Mouse (Mus musculus): ENCODE results near the gene 4930469K13Rik. TPM values are rescaled to one million over a fixed set of nuclear protein-coding genes. Genes with fewer than 3 reads are reported as not detected.

The 4930469K13Rik gene
- polyA plus RNA-seq, 1 experiment, result 0.16 TPM

DNA sequence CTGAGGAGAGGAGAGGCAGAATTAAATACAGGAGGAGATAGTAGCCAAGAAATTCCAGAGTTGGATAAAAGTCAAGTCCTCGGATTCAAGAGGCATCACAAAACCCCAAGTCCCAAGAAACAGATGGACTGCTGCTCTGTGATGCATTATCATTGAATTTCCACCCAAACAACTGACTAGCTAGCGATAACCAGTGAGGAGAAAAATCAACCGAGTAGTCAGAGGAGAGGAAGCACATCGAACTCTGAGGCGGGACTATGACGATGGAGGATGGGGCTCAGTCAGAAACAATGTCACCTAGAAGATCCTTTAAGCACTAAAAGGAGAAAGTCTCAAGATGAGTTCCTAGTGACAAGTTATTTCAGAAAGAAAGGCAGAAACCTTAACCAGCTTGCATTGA is 39.4 kb downstream of the 4930469K13Rik start:
- Histone ChIP-seq H3K36me3 (ENCODE audit: control insufficient read depth, insufficient read depth, low read length) (peaks cover 65% of the 10 kb centered on the region), H3K4me3 (ENCODE audit: control insufficient read depth, insufficient read depth, low read length) (no peak overlapping the region), H3K4me1 (replicated peaks; ENCODE audit: control insufficient read depth, insufficient read depth, low read length) (peaks cover 60% of the 10 kb centered on the region), H3K27ac (ENCODE audit: control insufficient read depth, insufficient read depth, low read length) (no peak overlapping the region), H3K27me3 (ENCODE audit: control insufficient read depth, insufficient read depth, low read length) (no peaks in the 10 kb centered on the region)
- WGBS, result 83% methylated on average over 6 of the region's 6 CpGs
- TF ChIP-seq CTCF (IDR thresholded peaks at IDR 0.05; ENCODE audit: borderline replicate concordance, control insufficient read depth, extremely low read depth, insufficient read depth, low read length, poor library complexity), result no peak
- TF ChIP-seq POLR2A (IDR thresholded peaks at IDR 0.05; ENCODE audit: control insufficient read depth, extremely low read depth, insufficient read depth, low read length, poor library complexity), result no peak
- no peak for DNase-seq

- Histone ChIP-seq H3K27ac (ENCODE audit: control insufficient read depth, insufficient read depth, low read length) (no peak overlapping the region), H3K4me1 (replicated peaks; ENCODE audit: control insufficient read depth, insufficient read depth, low read length) (peaks cover 61% of the 10 kb centered on the region), H3K4me3 (ENCODE audit: control insufficient read depth, insufficient read depth, low read length) (no peak overlapping the region), H3K27me3 (ENCODE audit: control insufficient read depth, insufficient read depth, low read length) (no peaks in the 10 kb centered on the region), H3K36me3 (ENCODE audit: control insufficient read depth, insufficient read depth, low read length) (peaks cover 71% of the 10 kb centered on the region)
- no peak for DNase-seq
- TF ChIP-seq POLR2A (IDR thresholded peaks at IDR 0.05; ENCODE audit: control insufficient read depth, extremely low read depth, insufficient read depth, low read length, poor library complexity) (no peak), CTCF (IDR thresholded peaks at IDR 0.05; ENCODE audit: borderline replicate concordance, control insufficient read depth, extremely low read depth, insufficient read depth, low read length, poor library complexity) (no peak)
Measured at GRCm38 (mm10) chr11:34058332-34058731, 40.0 kb downstream of the 4930469K13Rik start.

DNA sequence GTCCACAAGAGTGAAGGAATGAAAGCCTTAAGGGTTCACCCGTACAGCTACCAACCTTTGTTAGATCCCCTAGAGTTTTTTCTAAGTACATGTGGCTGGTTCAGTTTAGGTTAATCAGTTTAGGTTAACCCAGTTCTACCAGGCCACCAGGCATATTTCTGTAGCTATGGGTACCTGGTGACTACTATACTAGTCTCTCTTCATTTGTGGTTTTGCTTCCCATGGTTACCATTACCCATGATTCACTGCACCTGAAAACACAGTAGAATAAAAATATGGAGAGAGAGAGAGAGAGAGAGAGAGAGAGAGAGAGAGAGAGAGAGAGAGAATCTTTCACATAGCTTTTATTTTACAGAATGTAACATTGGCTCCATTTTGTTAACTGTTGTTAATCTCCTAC is 41.6 kb downstream of the 4930469K13Rik start:
- Histone ChIP-seq H3K4me1 (replicated peaks; ENCODE audit: control insufficient read depth, insufficient read depth, low read length) (peaks cover 51% of the 10 kb centered on the region), H3K27me3 (ENCODE audit: control insufficient read depth, insufficient read depth, low read length) (no peaks in the 10 kb centered on the region), H3K36me3 (ENCODE audit: control insufficient read depth, insufficient read depth, low read length) (peaks cover 80% of the 10 kb centered on the region), H3K27ac (ENCODE audit: control insufficient read depth, insufficient read depth, low read length) (no peak overlapping the region), H3K4me3 (ENCODE audit: control insufficient read depth, insufficient read depth, low read length) (no peak overlapping the region)
- 81% methylated on average over 1 of the region's 1 CpGs for WGBS
- no peak for DNase-seq
- TF ChIP-seq POLR2A (IDR thresholded peaks at IDR 0.05; ENCODE audit: control insufficient read depth, extremely low read depth, insufficient read depth, low read length, poor library complexity) (no peak), CTCF (IDR thresholded peaks at IDR 0.05; ENCODE audit: borderline replicate concordance, control insufficient read depth, extremely low read depth, insufficient read depth, low read length, poor library complexity) (no peak)

DNA sequence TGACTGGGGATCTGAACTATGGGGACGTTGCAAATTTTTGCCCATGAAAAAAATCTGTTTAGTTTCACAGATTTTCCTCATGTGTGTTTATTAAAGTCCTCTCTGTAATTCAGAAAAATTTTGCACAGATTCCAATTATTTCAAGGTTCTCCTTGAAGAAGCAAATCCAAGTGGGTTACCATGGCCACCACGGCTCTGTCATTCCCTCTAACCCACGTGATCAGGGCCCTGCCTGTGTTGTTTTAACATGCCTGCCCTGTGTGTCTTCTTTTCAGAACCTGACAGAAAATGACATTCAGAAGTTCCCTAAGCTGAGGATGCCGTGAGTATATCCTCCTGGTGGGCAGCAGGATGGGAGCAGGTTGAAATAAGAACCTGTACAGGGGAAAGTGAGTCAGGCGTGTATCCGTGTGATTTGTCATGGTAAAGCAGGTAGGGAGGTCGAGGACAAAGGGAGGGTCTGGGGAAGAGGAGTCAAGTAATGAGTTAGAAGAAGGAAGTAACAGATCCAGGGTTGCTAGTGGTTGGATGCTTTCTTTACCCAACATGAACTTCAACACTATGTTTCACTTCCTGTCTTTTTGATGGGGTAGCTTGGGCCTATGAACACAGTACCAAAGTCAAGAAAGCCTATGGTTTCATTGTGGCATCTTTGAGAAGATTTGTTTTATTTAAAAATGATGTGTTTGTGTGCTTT is 44.2 kb downstream of the 4930469K13Rik start:
- no peak for DNase-seq
- TF ChIP-seq CTCF (IDR thresholded peaks at IDR 0.05; ENCODE audit: borderline replicate concordance, control insufficient read depth, extremely low read depth, insufficient read depth, low read length, poor library complexity), result no peak
- TF ChIP-seq POLR2A (IDR thresholded peaks at IDR 0.05; ENCODE audit: control insufficient read depth, extremely low read depth, insufficient read depth, low read length, poor library complexity), result no peak
- peak overlapping the region; percentile 60 for H3K27ac ChIP-seq (ENCODE audit: control insufficient read depth, insufficient read depth, low read length)
- H3K27me3 ChIP-seq (ENCODE audit: control insufficient read depth, insufficient read depth, low read length), result no peaks in the 10 kb centered on the region
- peaks cover 45% of the 10 kb centered on the region for H3K4me1 ChIP-seq (replicated peaks; ENCODE audit: control insufficient read depth, insufficient read depth, low read length)
- 76% methylated on average over 7 of the region's 7 CpGs for WGBS
- H3K36me3 ChIP-seq (ENCODE audit: control insufficient read depth, insufficient read depth, low read length), result peaks cover 77% of the 10 kb centered on the region
- no peak overlapping the region for H3K4me3 ChIP-seq (ENCODE audit: control insufficient read depth, insufficient read depth, low read length)

DNA sequence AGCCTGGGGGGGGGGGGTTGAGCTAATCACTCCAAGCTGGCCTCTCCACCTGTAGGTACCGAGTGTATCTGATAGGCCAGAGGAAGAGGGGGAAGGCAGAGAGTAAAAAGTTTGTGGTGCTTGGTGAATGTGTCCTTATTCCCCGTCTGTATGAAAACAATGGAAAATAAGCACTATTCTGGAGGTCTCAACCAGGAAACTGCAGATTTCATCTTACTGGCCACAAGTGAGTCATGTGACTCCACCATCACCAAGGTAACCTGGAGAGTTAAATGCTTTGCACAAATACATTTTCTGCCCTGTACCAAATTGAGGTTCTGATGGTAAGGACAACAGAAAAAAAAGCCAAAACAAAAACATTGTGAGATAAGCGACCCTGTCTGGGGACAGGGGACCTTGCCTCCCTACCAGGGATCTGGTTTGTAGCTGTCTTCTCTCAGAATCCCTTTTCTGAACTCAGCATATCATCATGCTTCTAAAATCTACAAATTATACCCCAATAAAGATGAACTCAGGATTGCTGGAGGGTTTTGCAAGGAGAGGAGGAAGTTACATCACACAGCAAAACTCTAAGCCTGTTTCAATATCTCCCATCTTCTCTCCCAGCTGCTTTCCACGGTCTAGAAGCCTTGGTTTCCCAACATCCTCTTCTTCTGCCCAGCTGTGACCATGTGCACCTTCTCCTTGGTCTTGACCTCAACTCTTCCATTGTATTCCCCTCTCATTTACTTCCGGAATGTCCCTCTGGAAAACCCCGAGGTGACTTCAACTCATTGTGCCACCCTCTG is 45.1 kb downstream of the 4930469K13Rik start:
- H3K4me3 ChIP-seq (ENCODE audit: control insufficient read depth, insufficient read depth, low read length), result no peak overlapping the region
- H3K4me1 ChIP-seq (replicated peaks; ENCODE audit: control insufficient read depth, insufficient read depth, low read length), result peaks cover 41% of the 10 kb centered on the region
- no peak for DNase-seq
- no peaks in the 10 kb centered on the region for H3K27me3 ChIP-seq (ENCODE audit: control insufficient read depth, insufficient read depth, low read length)
- H3K36me3 ChIP-seq (ENCODE audit: control insufficient read depth, insufficient read depth, low read length), result peaks cover 72% of the 10 kb centered on the region
- whole genome bisulfite sequencing, result 80% methylated on average over 6 of the region's 6 CpGs
- TF ChIP-seq POLR2A (IDR thresholded peaks at IDR 0.05; ENCODE audit: control insufficient read depth, extremely low read depth, insufficient read depth, low read length, poor library complexity), result no peak
- no peak for TF ChIP-seq CTCF (IDR thresholded peaks at IDR 0.05; ENCODE audit: borderline replicate concordance, control insufficient read depth, extremely low read depth, insufficient read depth, low read length, poor library complexity)
- H3K27ac ChIP-seq (ENCODE audit: control insufficient read depth, insufficient read depth, low read length), result no peak overlapping the region

GRCm38 (mm10) chr11:34050643-34051042 is 47.7 kb downstream of the 4930469K13Rik start:
- Histone ChIP-seq H3K27me3 (ENCODE audit: control insufficient read depth, insufficient read depth, low read length) (no peaks in the 10 kb centered on the region), H3K27ac (ENCODE audit: control insufficient read depth, insufficient read depth, low read length) (peak overlapping the region; percentile 47), H3K36me3 (ENCODE audit: control insufficient read depth, insufficient read depth, low read length) (peaks cover 50% of the 10 kb centered on the region), H3K4me1 (replicated peaks; ENCODE audit: control insufficient read depth, insufficient read depth, low read length) (peaks cover 37% of the 10 kb centered on the region), H3K4me3 (ENCODE audit: control insufficient read depth, insufficient read depth, low read length) (peak overlapping the region; percentile 24; the same call in 1 of the 2 replicates)
- 2% methylated on average over 2 of the region's 2 CpGs for WGBS
- DNase-seq, result no peak
- TF ChIP-seq POLR2A (IDR thresholded peaks at IDR 0.05; ENCODE audit: control insufficient read depth, extremely low read depth, insufficient read depth, low read length, poor library complexity) (no peak), CTCF (IDR thresholded peaks at IDR 0.05; ENCODE audit: borderline replicate concordance, control insufficient read depth, extremely low read depth, insufficient read depth, low read length, poor library complexity) (no peak)
